Mouse (Mus musculus): ENCODE data around the gene Armc10.
"Not testable (repeated sequence)": the region's sequence is repeated elsewhere in the genome, so short reads cannot be mapped to it uniquely, and the experiment has no call there.

The Armc10 gene

GRCm38 (mm10) chr5:21669307-21669706, 23.7 kb downstream of the Armc10 start:
- peak; percentile 26 for DNase-seq

DNA sequence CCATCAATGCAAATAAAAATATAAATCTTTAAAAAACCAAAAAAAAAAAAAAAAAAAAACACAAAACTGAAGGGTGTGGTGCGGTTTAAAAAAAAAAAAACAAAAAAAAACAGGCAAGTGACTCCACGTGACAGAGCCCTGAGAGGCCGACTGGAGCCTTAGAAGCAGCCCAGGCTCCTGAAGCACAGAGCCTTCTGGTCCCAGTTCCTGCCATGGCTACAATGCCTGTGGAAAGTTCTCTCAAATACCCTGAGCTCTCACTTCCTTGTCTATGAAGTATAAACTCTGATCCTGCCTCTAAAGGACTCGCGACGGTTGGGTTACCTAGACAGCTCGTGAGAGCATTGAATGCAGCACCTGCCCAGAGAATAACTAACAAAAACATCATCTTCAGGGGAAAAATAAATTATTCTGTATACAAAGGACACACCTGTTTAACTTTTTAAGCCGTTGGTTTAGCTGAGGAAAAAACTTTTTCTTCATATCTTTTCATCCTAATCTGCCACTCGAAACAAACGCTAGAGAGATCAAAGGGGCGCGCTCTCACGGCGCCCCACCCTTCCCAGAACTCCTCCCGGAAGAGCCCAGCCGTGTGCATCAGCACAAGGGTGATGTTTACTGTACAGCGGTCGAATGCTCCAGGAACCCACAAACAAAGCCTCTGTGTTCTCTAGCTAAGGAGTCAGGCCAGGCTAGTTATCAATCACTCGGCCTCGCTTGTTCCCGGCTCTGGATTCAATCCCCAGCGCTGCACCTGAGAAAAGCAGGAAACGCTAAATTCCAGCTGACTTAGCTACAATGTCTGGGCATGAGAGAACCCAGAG, 27.4 kb downstream of the Armc10 start:
- DNase-seq, result peak; percentile 63

GRCm38 (mm10) chr5:21673742-21674141, 28.1 kb downstream of the Armc10 start:
- peak; percentile 43 for DNase-seq

DNA sequence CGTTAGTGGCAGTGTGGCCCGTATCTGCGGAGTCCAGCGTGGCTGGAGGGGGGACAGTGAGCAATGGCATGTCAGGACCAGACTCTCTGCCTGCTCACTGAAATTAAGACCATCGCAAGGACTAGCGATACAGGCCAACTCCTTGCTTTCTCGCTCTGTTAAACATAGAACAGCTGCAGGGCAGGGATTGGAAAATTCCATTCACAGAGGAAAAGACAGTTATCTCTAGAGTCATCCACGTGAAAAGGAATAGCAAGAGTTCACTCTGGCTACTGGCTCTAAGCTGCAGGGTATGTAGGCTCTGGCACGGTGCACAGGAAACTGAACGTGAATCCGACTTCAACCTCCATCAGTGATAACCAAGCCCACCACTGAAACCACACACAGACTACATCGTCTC, 29.4 kb downstream of the Armc10 start:
- no peak for DNase-seq

DNA sequence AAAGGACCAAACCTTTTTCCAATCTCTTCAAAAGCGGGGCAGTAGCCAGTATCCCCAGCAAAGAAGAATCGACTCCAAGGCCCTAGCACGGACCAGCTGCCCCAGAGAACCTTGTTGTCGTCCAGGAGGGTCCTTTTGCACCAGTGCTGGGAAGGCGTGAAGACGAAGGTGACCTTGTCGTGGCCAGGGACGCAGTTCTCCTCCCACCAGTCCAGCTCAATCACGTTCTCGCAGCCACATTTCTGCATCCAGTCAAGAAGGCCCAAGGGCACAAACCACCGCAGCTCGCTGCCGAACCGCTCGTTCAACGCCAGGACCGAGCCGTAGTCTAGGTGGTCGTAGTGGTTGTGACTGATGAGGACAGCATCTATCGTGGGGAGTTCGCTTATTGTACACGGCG, 29.9 kb downstream of the Armc10 start:
- no peak for DNase-seq

DNA sequence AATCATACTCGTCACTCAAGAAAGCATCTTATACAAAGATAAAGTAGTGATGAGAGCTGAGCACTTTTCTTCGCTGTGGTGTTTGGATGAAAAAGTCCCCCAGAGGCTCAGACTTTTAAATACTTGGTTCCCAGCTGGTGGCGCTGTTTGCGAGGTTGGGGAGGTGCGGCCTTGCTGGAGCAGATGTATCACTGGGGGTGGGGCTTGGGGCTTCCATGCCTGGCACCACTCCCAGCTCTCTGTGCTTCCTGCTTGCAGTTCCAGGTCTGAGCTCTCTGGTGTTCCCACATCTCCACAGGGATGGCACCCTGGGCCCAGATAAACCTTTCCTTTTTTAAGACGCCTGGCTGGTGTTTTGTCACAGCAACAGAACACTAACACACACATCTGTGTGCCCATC, 32.3 kb downstream of the Armc10 start:
- DNase-seq, result no peak

DNA sequence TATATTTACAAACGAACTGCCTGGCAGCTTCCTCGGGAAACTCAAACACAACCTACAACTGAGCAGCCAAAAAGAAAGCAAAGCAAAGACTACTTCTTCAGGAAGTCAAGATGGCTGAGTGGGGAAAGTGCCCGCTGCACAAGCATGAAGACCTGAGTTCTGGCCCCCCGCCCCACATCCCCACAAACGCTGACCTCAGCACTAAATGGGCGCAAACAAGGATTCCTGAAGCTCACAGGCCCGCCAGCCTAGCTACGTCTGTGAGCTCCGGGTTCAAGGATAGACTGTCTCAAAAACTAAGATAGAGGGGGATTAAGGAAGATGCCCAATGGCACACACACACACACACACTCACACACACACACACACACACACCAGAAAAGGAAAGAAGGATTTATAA, 32.8 kb downstream of the Armc10 start:
- DNase-seq, result no peak

GRCm38 (mm10) chr5:21680029-21680428, 34.4 kb downstream of the Armc10 start:
- no peak for DNase-seq

GRCm38 (mm10) chr5:21680940-21681339, 35.3 kb downstream of the Armc10 start:
- DNase-seq, result no peak

- DNase-seq, result no peak
These were observed 38.2 kb downstream of the Armc10 start for GRCm38 (mm10) chr5:21683811-21684210.

DNA sequence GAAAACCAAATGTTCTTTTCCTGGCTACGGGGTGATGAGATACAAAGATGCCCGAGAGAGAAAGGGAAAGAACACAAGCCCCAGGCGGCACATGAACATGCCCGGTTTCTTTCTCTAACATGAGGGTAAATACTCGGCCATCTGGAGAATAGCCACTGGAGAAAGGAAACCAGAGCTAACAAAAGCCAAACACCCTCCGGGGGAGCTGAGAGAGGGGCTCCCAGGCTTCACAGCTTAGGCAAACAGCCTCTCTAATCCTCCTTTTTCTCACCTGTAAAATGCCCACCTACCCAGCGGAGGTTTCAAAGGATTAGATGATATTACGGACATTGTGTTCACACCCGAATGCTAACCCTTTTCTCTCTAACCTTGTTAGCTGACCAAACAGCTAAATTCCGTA, 39.4 kb downstream of the Armc10 start:
- no peak for DNase-seq

GRCm38 (mm10) chr5:21687042-21687441, 41.4 kb downstream of the Armc10 start:
- DNase-seq, result no peak

- no peak for DNase-seq
These were observed 46.6 kb downstream of the Armc10 start for GRCm38 (mm10) chr5:21692230-21692629.

DNA sequence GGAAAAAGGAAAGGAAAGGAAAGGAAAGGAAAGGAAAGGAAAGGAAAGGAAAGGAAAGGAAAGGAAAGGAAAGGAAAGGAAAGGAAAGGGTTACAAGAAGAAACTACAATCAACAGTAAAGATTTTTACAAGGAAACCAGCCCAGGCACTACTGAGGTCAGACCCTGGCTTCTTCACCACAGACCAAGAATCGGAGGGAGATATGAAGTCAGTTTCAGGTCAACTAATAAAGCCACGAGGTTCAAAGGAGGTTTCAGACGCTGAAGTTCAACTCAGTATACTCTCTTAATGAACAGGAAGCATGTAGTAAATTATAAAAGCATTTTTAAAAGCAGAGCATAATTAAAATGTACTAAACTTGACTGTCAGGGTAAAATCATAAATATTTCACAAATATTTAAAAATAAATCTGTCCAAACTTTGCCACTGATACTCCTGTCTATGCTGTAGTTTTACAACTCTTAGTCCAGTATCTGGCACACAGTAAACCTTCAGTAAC, 47.8 kb downstream of the Armc10 start:
- no peak for DNase-seq

GRCm38 (mm10) chr5:21694854-21695490, 49.4 kb downstream of the Armc10 start:
- no peak for DNase-seq

GRCm38 (mm10) chr5:21699555-21699954, 53.9 kb downstream of the Armc10 start:
- not testable (repeated sequence) for DNase-seq

- no peak for DNase-seq
These were observed 54.7 kb downstream of the Armc10 start for GRCm38 (mm10) chr5:21700272-21700821.

DNA sequence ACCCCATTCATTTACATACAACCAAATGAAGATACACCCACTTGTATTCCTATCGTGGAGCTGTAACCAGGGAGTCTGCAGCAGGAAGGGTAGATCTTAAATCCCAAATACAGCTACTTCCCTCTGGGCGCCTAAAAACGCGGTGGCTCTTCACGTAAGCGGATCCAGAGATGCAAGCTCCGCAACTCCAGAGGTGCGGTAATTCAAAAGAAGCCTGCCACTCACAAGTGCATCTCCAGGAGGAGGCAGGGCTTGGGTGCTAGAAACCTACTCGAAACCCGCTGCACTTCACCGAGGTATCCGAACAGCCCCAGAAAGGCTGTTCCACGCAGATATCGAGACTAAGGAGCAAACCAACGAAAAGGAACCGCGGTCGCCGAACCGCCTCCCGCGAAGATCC, 55.3 kb downstream of the Armc10 start:
- DNase-seq, result no peak

- DNase-seq, result peak; percentile 100
These were observed 55.9 kb downstream of the Armc10 start, which contains the start of gene Napepld for GRCm38 (mm10) chr5:21701351-21702008. TSS of gene Napepld (minus strand) at chr5:21701396.

DNA sequence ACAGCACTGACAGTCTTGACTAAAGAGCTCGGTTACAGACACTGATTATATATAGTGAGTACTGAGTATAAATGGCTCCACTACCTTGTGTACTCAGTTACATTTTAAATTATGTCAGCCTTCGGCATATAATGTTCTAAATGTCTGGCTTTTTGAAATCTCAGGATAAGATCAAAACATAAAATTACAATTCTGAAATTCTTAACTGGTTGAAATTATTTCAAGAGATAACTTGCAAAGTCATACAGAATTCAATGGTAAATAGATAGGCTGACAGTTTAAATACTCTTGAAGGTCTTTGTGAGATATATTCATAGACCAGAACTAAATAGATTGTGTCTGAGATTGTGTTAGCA, 56.4 kb downstream of the Armc10 start:
- no peak for DNase-seq

DNA sequence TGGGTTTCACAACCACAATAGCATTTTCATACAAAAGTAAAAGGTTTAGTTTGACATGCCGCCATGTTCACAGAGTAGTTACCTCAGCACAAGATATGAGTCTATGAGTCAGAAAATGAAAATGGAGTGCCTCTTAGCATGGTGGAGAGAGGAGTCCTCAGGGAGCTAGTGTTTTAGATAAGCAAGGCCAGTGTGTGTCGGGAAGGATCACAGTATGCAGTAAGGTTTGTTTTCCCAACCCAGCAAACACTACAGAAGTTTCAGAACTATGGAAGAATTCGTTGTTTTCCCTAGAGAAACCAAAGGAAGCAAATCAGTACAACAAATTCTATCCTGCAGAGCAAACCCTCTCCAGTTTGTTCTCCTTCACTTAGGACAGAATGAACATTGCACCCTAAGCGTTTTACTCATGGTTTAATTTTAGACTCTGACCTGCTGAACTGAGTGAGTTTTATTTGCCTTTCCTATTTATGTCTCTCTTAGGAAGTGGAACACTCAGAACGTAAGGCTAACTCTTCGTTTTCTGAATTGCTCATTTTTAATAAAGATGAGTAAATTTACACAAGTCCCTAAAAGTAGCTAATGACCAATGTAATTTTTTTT, 57.4 kb downstream of the Armc10 start:
- DNase-seq, result no peak

- DNase-seq, result no peak
These were observed 58.1 kb downstream of the Armc10 start for GRCm38 (mm10) chr5:21703708-21704107.

DNA sequence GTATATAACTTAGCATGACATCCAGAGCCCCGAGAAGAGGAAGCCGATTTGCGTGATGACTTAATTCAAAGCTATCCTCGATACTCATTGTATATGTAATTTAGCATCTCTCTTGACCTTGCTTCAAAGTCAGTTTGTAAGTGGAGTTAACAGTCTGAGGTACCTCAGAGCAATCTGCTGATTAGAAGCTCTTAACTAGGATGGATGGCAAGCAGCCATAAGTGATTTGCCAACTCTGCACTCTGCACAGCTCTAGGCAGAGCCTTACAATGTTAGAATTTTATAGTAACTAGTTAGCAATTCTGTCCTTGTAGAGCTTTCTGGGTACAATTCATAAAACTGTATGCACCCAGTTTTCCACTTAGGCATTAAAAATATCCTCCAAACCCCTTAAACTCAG, 60.9 kb downstream of the Armc10 start:
- DNase-seq, result no peak
